Mouse (Mus musculus) splenic B cell, adult 2 months (primary cell): ENCODE measurements around the gene Dennd2c.
"Not testable (repeated sequence)": the region's sequence is repeated elsewhere in the genome, so short reads cannot be mapped to it uniquely, and the experiment has no call there.

ENCODE experiments used
- DNase-seq: peaks from one replicate; pipeline ENCODE4 v3.0.0-alpha.2; 2011; ENCODE audit warnings: low read depth, low spot score
- H3K27me3 ChIP-seq: 2 replicates; pipeline ENCODE4 v1.6.1; 2012; ENCODE audit warnings: mild to moderate bottlenecking, low read length, moderate library complexity, mixed read lengths; ENCODE audit not compliant: control insufficient read depth, poor library complexity, insufficient read depth, severe bottlenecking
- H3K36me3 ChIP-seq: 2 replicates; pipeline ENCODE4 v1.6.1; 2012; ENCODE audit warnings: mild to moderate bottlenecking, low read length, moderate library complexity, mixed read lengths; ENCODE audit not compliant: control insufficient read depth, poor library complexity, insufficient read depth, severe bottlenecking

The Dennd2c gene

GRCm38 (mm10) chr3:103133098-103133497, 30.7 kb downstream of the Dennd2c start:
- no peak for DNase-seq
- no peaks in the 10 kb centered on the region for H3K27me3 ChIP-seq
- no peaks in the 10 kb centered on the region for H3K36me3 ChIP-seq

GRCm38 (mm10) chr3:103136414-103137077, 34.1 kb downstream of the Dennd2c start:
- Histone ChIP-seq H3K27me3 (no peaks in the 10 kb centered on the region), H3K36me3 (no peaks in the 10 kb centered on the region)
- no peak for DNase-seq

DNA sequence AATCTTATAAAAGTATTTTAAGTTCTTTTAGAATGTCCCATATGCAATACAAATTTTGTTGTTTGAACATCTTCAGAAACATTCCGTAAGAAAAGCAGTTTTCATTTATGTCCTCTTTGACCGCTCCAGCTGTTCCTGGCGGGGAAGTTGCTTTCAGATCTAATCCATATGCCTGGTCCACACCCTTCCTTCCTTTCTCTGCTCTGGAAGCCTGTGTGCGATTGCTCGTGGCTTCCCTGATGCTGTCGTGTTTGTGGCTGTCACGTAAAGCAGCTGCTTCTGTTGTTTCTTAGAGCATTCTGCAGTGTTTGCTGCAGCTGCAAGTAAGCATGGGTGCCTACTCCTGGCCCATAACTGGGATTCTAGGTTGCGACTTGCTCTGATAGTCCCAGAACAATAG, 36.6 kb downstream of the Dennd2c start:
- no peaks in the 10 kb centered on the region for H3K27me3 ChIP-seq

DNA sequence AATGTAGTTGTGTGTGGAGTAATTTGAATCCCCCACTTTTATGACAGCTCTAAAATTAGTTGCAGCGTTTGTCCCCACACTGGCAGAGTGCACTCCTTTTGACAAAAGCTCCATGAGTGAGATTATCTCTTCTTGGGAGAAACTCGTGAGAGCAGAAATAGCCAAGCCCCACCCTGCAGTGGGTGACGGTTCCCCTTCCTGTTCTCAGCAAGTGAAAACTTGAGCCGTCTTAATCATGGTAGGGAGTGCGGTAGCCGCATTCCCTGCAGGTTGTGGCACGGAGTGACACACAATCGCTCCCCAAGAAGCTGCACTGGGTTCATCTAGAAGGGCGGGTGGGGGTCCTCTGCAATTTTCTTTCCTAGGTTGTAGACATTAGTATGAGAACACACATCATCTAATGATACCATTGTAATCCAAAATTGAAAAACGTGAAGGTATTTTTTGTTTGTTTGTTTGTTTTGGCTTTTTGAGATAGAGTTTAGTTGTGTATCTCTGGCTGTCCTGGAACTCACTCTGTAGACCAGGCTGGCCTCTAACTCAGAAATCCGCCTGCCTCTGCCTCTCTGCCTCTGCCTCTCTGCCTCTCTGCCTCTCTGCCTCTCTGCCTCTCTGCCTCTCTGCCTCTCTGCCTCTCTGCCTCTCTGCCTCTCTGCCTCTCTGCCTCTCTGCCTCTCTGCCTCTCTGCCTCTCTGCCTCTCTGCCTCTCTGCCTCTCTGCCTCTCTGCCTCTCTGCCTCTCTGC, 37.9 kb downstream of the Dennd2c start:
- not testable (repeated sequence) for H3K27me3 ChIP-seq, H3K36me3 ChIP-seq
- peak; percentile 11 for DNase-seq

More for the DNA sequence above, 36.6 kb downstream of the Dennd2c start:
- DNase-seq: no peak
- H3K36me3 ChIP-seq: no peaks in the 10 kb centered on the region

DNA sequence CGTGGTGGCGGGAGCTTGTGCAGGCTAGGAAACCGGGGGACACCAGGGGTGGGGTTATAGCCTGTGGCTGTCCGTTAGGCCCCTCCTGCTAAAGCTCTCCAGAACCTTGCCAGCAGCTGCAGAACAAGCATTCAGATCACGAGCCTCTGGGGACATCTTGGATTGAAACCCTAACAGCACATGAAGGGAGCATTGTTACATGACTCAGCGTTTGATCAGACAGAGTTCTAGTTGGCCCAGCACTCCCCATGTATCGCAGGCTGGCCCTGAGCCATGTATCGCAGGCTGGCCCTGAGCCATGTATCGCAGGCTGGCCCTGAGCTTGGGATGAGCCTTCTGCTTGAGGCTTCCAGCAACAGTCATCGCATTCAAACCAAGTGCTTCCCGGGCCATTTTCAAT, 38.9 kb downstream of the Dennd2c start:
- Histone ChIP-seq H3K27me3 (no peaks in the 10 kb centered on the region), H3K36me3 (no peaks in the 10 kb centered on the region)
- DNase-seq: no peak

DNA sequence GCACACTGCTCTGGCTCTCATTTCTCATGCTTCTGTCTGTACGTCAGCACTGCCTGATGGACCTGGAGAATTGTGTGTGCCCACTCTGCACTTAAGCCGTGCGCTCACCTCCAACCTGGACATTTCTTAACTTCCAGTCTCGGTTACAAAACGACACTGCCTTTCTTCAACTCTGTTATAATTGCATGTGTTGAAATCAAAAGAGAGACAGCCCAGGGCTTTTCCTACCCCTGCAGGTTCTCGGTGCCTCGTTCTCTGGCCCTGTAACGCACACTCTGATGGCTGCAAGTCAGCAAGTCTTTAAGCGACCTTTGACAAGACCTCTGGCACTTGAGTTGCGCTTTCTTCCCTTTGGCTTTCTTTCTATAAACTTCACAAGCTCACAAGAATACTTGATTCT, 40.0 kb downstream of the Dennd2c start:
- no peaks in the 10 kb centered on the region for H3K27me3 ChIP-seq
- DNase-seq: no peak
- no peaks in the 10 kb centered on the region for H3K36me3 ChIP-seq

DNA sequence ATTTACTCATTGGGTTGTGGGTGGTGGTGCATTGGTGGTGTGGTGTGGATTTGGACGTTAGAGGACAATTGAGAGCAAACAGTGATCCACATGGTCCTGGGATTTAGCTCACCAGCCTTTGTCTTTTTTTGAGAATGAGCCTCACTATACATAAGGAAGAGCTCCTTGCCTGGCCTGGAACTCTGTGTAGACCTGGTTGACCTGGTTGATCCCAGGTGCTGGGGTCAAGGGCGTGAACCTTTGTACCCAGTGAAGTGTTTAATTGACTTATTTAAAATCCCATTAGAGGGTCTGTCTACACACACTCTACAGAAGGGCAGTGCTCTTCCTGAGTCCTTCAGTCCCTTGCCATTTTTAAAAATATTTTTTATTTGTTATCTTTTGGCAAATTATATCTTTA, 42.9 kb downstream of the Dennd2c start:
- no peaks in the 10 kb centered on the region for H3K36me3 ChIP-seq
- H3K27me3 ChIP-seq: no peaks in the 10 kb centered on the region
- DNase-seq: no peak

DNA sequence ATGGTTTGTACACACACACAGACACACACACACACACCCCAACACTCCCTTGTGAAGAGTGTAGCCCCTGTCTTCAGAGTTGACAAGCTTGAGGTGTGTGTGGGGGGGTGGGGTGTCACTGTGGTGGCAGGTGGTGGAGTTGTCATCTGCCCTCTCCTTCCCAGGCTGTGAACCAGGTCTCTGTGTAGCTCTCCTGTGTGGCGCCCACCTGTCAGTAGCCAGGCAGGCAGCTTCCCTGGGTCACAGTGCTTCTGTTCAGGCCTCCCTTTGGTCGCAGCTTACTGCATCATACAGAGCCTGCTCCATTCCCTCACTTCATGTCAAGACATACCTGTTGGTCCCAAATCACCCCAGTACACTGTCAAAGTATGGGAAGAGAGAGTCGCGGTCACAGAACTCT, 43.4 kb downstream of the Dennd2c start:
- no peaks in the 10 kb centered on the region for H3K36me3 ChIP-seq
- DNase-seq: no peak
- H3K27me3 ChIP-seq: no peaks in the 10 kb centered on the region

GRCm38 (mm10) chr3:103146330-103147166, 44.1 kb downstream of the Dennd2c start:
- no peak for DNase-seq
- H3K27me3 ChIP-seq: no peaks in the 10 kb centered on the region
- H3K36me3 ChIP-seq: no peaks in the 10 kb centered on the region

DNA sequence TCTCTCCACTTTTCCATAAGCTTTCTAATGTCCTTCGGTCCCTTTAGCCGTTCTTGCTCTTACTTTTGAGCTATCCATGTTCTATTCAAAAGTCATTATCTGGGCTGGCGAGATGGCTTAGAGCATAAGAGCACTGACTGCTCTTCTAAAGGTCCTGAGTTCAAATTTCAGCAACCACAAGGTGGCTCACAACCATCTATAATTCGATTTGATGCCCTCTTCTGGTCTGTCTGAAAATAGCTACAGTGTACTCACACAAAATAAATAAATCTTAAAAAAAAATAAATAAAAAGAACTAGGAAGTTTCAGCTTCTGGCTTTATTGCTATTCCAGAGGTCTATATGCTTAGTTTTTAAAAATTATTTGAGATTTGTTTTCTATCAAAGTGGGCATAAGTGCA, 45.4 kb downstream of the Dennd2c start:
- H3K27me3 ChIP-seq: no peaks in the 10 kb centered on the region
- no peak for DNase-seq
- H3K36me3 ChIP-seq: no peaks in the 10 kb centered on the region

- no peaks in the 10 kb centered on the region for H3K27me3 ChIP-seq
- DNase-seq: no peak
- H3K36me3 ChIP-seq: no peaks in the 10 kb centered on the region
Measured at GRCm38 (mm10) chr3:103148941-103149340, 46.5 kb downstream of the Dennd2c start.

- H3K27me3 ChIP-seq: no peaks in the 10 kb centered on the region
- DNase-seq: no peak
- no peaks in the 10 kb centered on the region for H3K36me3 ChIP-seq
Measured at GRCm38 (mm10) chr3:103153761-103154160, 51.4 kb downstream of the Dennd2c start.

DNA sequence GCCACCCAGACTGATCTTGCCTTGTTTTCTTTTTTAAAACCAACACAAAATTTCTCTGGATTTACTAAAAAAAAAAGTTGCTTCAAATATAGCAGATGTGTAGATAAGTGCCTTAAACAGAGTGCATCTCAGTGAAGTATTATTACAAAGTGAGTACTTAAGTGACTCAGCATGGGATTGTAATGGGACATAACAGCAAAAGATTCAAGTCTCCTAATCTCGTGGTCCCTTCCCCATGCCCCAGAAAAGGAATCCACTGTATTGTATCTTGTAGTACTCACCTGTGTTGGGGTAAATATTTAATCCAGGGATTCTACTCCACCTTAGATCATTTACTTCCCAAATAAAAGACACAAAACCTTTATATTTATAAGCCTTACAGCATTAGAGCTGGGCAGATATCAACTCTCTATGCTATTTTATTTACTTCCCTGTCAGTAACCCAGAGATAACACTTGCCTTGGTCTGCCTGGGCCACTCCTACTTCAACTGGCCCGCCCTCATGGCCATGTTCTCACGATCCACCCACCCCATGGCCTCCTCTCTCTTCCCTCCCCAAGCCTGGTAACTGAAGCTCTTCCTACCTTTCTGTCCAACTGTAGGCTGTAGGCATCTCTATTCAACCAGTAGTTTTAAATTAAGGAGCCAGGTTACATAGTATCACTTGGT, 57.0 kb downstream of the Dennd2c start:
- Histone ChIP-seq H3K36me3 (no peaks in the 10 kb centered on the region), H3K27me3 (no peaks in the 10 kb centered on the region)
- DNase-seq: no peak

GRCm38 (mm10) chr3:103169771-103170170, 67.4 kb downstream of the Dennd2c start:
- H3K27me3 ChIP-seq: no peaks in the 10 kb centered on the region
- peak; percentile 88 for DNase-seq

More at GRCm38 (mm10) chr3:103169771-103170170, 67.4 kb downstream of the Dennd2c start:
- no peaks in the 10 kb centered on the region for H3K36me3 ChIP-seq
